8 mouse cellular contexts compared by ENCODE assay signal in the genomic region with DNA sequence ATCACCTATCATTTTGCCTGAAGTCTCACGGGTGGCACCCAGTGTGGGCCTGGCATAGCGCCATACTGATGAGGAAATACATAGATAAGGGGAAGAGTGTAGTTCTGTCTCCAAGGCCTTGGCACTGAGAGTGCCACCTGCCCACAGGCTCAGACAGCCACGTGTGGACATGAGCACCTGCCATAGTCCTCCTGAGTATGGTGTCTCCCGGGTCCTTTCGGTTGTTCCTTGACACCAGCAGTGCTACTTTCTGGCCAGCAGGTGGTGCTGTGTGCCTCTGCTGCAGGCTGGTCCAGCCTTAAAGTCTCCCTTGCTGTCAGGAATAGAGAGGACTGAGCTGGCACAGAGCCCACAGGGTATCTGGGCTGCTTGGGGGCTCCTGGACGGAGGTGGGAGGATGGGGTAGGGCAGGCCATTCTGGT. TPM values are rescaled to one million over a fixed set of nuclear protein-coding genes. Genes with fewer than 3 reads are reported as not detected.
DNase-seq lines count a peak whose midpoint lies in the region; ATAC-seq and TF ChIP-seq lines count a peak whose summit lies in the region.

No protein-coding gene starts in this region.

- no peak for TF ChIP-seq CTCF in heart, adult 2 months (IDR thresholded peaks at IDR 0.05)
- TF ChIP-seq CTCF in kidney, adult 2 months (conservative IDR thresholded peaks at IDR 0.05; ENCODE audit: insufficient read depth, insufficient read length, low read depth, low read length): peak; percentile 98

- H3K27ac ChIP-seq in embryonic facial prominence, embryonic 13.5 days: 0 out of 2 replicates have a peak overlapping the region, but pooled peaks have one; percentile 53
- H3K27ac ChIP-seq in heart, adult 2 months: peak overlapping the region; percentile 70; the same call in 1 of the 2 replicates
- no peak overlapping the region for H3K27ac ChIP-seq in kidney, adult 2 months (ENCODE audit: insufficient read depth, low read depth, low read length)
- no peak overlapping the region for H3K27ac ChIP-seq in limb, embryonic 13.5 days
- no peak overlapping the region for H3K27ac ChIP-seq in midbrain, embryonic 15.5 days

- DNase-seq in 3134 (ENCODE audit: extremely low read depth, insufficient read length, low spot score): peak; percentile 75
- peak; percentile 87 to 90 for DNase-seq in adrenal gland, postnatal 36 days
- peak; percentile 88 for DNase-seq in heart, adult 2 months
- DNase-seq in kidney, adult 2 months: peak; percentile 87
- peak; percentile 65 to 81 for DNase-seq in spleen, adult 18-20 months

- H3K79me2 ChIP-seq in heart, adult 2 months (replicated peaks; ENCODE audit: control insufficient read depth, insufficient read depth, low read length): no peaks in the 10 kb centered on the region

- intact Hi-C loops in heart, adult 2 months (cut with DNase I): loop anchor here (1.0 kb wide), 2 partner anchors 95 to 117 kb away; no protein-coding TSS in a partner anchor

- no peaks in the 10 kb centered on the region for H3K36me3 ChIP-seq in embryonic facial prominence, embryonic 13.5 days
- H3K36me3 ChIP-seq in heart, adult 2 months (ENCODE audit: control insufficient read depth, insufficient read depth, low read length): no peaks in the 10 kb centered on the region
- no peaks in the 10 kb centered on the region for H3K36me3 ChIP-seq in kidney, adult 2 months (ENCODE audit: control insufficient read depth, insufficient read depth, low read length)
- no peaks in the 10 kb centered on the region for H3K36me3 ChIP-seq in limb, embryonic 13.5 days
- H3K36me3 ChIP-seq in midbrain, embryonic 15.5 days (replicated peaks): no peaks in the 10 kb centered on the region

- H3K4me3 ChIP-seq in embryonic facial prominence, embryonic 13.5 days: no peak overlapping the region
- H3K4me3 ChIP-seq in heart, adult 2 months: no peak overlapping the region
- H3K4me3 ChIP-seq in kidney, adult 2 months (ENCODE audit: insufficient read depth, low read depth, low read length): no peak overlapping the region
- H3K4me3 ChIP-seq in limb, embryonic 13.5 days: no peak overlapping the region
- H3K4me3 ChIP-seq in midbrain, embryonic 15.5 days: no peak overlapping the region

- no peak for ATAC-seq in embryonic facial prominence, embryonic 13.5 days (ENCODE audit: insufficient number of reproducible peaks, insufficient read depth, low FRiP score, low TSS enrichment, low read depth)
- peak; percentile 54; the same call in 1 of the 2 replicates for ATAC-seq in limb, embryonic 13.5 days (ENCODE audit: low FRiP score, low read depth)
- peak; percentile 75 for ATAC-seq in midbrain, embryonic 15.5 days (replicated peaks)

- H3K9me3 ChIP-seq in embryonic facial prominence, embryonic 13.5 days: no peaks in the 10 kb centered on the region
- H3K9me3 ChIP-seq in limb, embryonic 13.5 days: no peaks in the 10 kb centered on the region
- no peaks in the 10 kb centered on the region for H3K9me3 ChIP-seq in midbrain, embryonic 15.5 days

- 17% methylated on average over 6 of the region's 6 CpGs for WGBS in embryonic facial prominence, embryonic 13.5 days
- WGBS in heart, adult 2 months: 15% methylated on average over 6 of the region's 6 CpGs
- 16% methylated on average over 6 of the region's 6 CpGs for WGBS in kidney, adult 2 months
- WGBS in limb, embryonic 13.5 days: 21% methylated on average over 6 of the region's 6 CpGs
- WGBS in midbrain, embryonic 15.5 days: 17% methylated on average over 6 of the region's 6 CpGs

- peaks cover 31% of the 10 kb centered on the region for H3K4me1 ChIP-seq in embryonic facial prominence, embryonic 13.5 days
- H3K4me1 ChIP-seq in heart, adult 2 months (ENCODE audit: control insufficient read depth, insufficient read depth, low read length): peaks cover 9% of the 10 kb centered on the region
- H3K4me1 ChIP-seq in kidney, adult 2 months (ENCODE audit: control insufficient read depth, insufficient read depth, low read length): no peaks in the 10 kb centered on the region
- H3K4me1 ChIP-seq in limb, embryonic 13.5 days: peaks cover 35% of the 10 kb centered on the region
- peaks cover 17% of the 10 kb centered on the region for H3K4me1 ChIP-seq in midbrain, embryonic 15.5 days

- peak; percentile 99 for TF ChIP-seq EP300 in heart, adult 2 months (IDR thresholded peaks at IDR 0.05; ENCODE audit: insufficient read depth, low read depth, low read length)

- H3K27me3 ChIP-seq in embryonic facial prominence, embryonic 13.5 days: no peaks in the 10 kb centered on the region
- H3K27me3 ChIP-seq in heart, adult 2 months (ENCODE audit: control insufficient read depth, insufficient read depth, low read length): no peaks in the 10 kb centered on the region
- H3K27me3 ChIP-seq in kidney, adult 2 months (replicated peaks; ENCODE audit: control insufficient read depth, insufficient read depth, low read length): no peaks in the 10 kb centered on the region
- no peaks in the 10 kb centered on the region for H3K27me3 ChIP-seq in limb, embryonic 13.5 days
- no peaks in the 10 kb centered on the region for H3K27me3 ChIP-seq in midbrain, embryonic 15.5 days (replicated peaks)

- peak overlapping the region; percentile 71 for H3K4me2 ChIP-seq in embryonic facial prominence, embryonic 13.5 days
- H3K4me2 ChIP-seq in limb, embryonic 13.5 days (replicated peaks): peak overlapping the region; percentile 77
- H3K4me2 ChIP-seq in midbrain, embryonic 15.5 days: peak overlapping the region; percentile 20; the same call in 1 of the 2 replicates

- no peak overlapping the region for H3K9ac ChIP-seq in embryonic facial prominence, embryonic 13.5 days
- no peak overlapping the region for H3K9ac ChIP-seq in heart, adult 2 months (ENCODE audit: low read depth, low read length)
- H3K9ac ChIP-seq in limb, embryonic 13.5 days: no peak overlapping the region; the same call in 1 of the 2 replicates
- H3K9ac ChIP-seq in midbrain, embryonic 15.5 days: no peak overlapping the region

- no peak for TF ChIP-seq POLR2A in heart, adult 2 months (IDR thresholded peaks at IDR 0.05; ENCODE audit: insufficient read depth, low read depth, low read length)
- TF ChIP-seq POLR2A in kidney, adult 2 months (IDR thresholded peaks at IDR 0.05; ENCODE audit: low read depth, low read length): no peak

RNA-seq across cellular contexts. Expression of a gene that starts 36.1 kb away (rescaled TPM):
- total RNA-seq in adrenal gland, postnatal 36 days (2021): 1 to 10 TPM; 2.6 to 3.6 TPM
- polyA plus RNA-seq in embryonic facial prominence, embryonic 13.5 days (2015; fragmentation: Nextera tagmentation; extraction: Ambion mirVana): 11.5 and 12.9 TPM in 2 replicates
- total RNA-seq in heart, adult 2 months (2021): 1 to 10 TPM; 1.9 to 2.4 TPM
- 5.9 and 9.2 TPM in 2 replicates for polyA plus RNA-seq in heart, adult 2 months (2012; rRNA removed)
- 10.1 and 11.4 TPM in 2 replicates for polyA plus RNA-seq in kidney, adult 2 months (2012; rRNA removed)
- 4.3 and 6.7 TPM in 2 replicates for polyA plus RNA-seq in limb, embryonic 13.5 days (2015; fragmentation: Nextera tagmentation; extraction: Ambion mirVana)
- polyA plus RNA-seq in midbrain, embryonic 15.5 days (2015; fragmentation: Nextera tagmentation; extraction: Ambion mirVana): 7.0 and 7.5 TPM in 2 replicates

RNA-seq across cellular contexts. Expression of a gene that starts 49.1 kb away (rescaled TPM):
- total RNA-seq in adrenal gland, postnatal 36 days (2021): 100 to 1,000 TPM; 249 to 251 TPM
- polyA plus RNA-seq in embryonic facial prominence, embryonic 13.5 days (2015; fragmentation: Nextera tagmentation; extraction: Ambion mirVana): 284 and 299 TPM in 2 replicates
- 100 to 1,000 TPM; 186 to 203 TPM for total RNA-seq in heart, adult 2 months (2021)
- polyA plus RNA-seq in heart, adult 2 months (2012; rRNA removed): 234 and 293 TPM in 2 replicates
- polyA plus RNA-seq in kidney, adult 2 months (2012; rRNA removed): 375 and 393 TPM in 2 replicates
- polyA plus RNA-seq in limb, embryonic 13.5 days (2015; fragmentation: Nextera tagmentation; extraction: Ambion mirVana): 328 and 333 TPM in 2 replicates
- 519 and 548 TPM in 2 replicates for polyA plus RNA-seq in midbrain, embryonic 15.5 days (2015; fragmentation: Nextera tagmentation; extraction: Ambion mirVana)

Comparison
In these comparisons a context has a peak if more than half of its experiments do, and no peak if none do; other contexts are left out.
1. H3K27ac ChIP-seq: peak in embryonic facial prominence, embryonic 13.5 days (single experiment) and heart, adult 2 months (single experiment); none in kidney, adult 2 months (single experiment), limb, embryonic 13.5 days (single experiment) and midbrain, embryonic 15.5 days (single experiment).
2. H3K4me2 ChIP-seq: peak in every context shown above with its lines; median percentile 77 in limb, embryonic 13.5 days; 71 in embryonic facial prominence, embryonic 13.5 days; 20 in midbrain, embryonic 15.5 days.
3. Peak in every context shown above with its lines, with median percentiles within 50 percentile points of each other: DNase-seq.